In the genomic region with DNA sequence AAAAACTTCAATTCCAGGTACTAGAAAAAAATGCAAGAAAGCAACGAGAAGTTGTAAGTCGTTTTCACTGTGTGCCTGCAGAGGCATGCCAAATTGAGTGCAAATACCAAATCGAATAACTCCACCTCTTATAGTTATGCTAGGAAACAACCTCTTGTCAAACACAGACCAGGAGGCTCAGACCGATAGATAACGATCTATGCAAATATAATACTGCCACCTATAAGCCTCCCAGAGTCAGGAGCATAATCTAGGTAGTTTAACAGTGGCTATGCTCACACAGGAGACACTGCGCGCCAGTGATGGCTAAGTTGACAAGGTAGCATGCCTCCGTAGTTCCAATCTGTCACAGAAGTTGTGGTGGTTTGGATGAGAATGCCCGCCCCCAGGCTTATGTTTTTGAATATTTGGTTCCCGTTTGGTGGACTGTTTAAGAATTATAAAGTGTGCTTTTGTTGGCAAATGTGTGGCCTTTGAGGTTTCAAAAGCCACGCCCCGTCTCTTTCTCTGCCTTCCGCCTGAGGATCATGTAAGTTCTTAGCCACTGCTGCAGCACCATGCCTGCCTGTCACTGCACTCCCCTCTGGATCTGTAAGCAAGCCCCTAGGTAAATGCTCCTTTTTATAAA, we compare ENCODE assay signal across 8 mouse cellular contexts. TPM values are rescaled to one million over a fixed set of nuclear protein-coding genes. Genes with fewer than 3 reads are reported as not detected.
A peak's percentile ranks its signal among the peaks of the same experiment; 100 is the strongest.
DNase-seq lines count a peak whose midpoint lies in the region; ATAC-seq and TF ChIP-seq lines count a peak whose summit lies in the region.

No protein-coding gene starts in this region.

- TF ChIP-seq POLR2A in limb, embryonic 14.5 days (IDR thresholded peaks at IDR 0.05; ENCODE audit: borderline replicate concordance, extremely low read depth, insufficient read depth, insufficient read length), result no peak

- H3K9ac ChIP-seq in kidney, embryonic 15.5 days, result 0 out of 2 replicates have a peak overlapping the region, but pooled peaks have one; percentile 66
- no peak overlapping the region for H3K9ac ChIP-seq in embryonic facial prominence, embryonic 15.5 days
- no peak overlapping the region for H3K9ac ChIP-seq in limb, embryonic 14.5 days (ENCODE audit: low read depth, low read length, severe bottlenecking)

- no peaks in the 10 kb centered on the region for H3K9me3 ChIP-seq in kidney, embryonic 15.5 days (replicated peaks)
- no peaks in the 10 kb centered on the region for H3K9me3 ChIP-seq in embryonic facial prominence, embryonic 15.5 days (replicated peaks)
- no peaks in the 10 kb centered on the region for H3K9me3 ChIP-seq in limb, embryonic 14.5 days (ENCODE audit: control insufficient read depth, low read length)

- no peak for ATAC-seq in kidney, embryonic 15.5 days (replicated peaks; ENCODE audit: low FRiP score)
- ATAC-seq in embryonic facial prominence, embryonic 15.5 days (ENCODE audit: insufficient number of reproducible peaks, low FRiP score, low TSS enrichment, low read depth), result no peak
- ATAC-seq in limb, embryonic 14.5 days (ENCODE audit: low FRiP score, low read depth), result no peak

- H3K27ac ChIP-seq in kidney, embryonic 15.5 days, result no peak overlapping the region
- no peak overlapping the region for H3K27ac ChIP-seq in embryonic facial prominence, embryonic 15.5 days (replicated peaks)
- H3K27ac ChIP-seq in limb, embryonic 14.5 days (replicated peaks; ENCODE audit: low read depth, low read length), result no peak overlapping the region

- peak overlapping the region; percentile 58 for H3K4me3 ChIP-seq in kidney, embryonic 15.5 days (replicated peaks)
- H3K4me3 ChIP-seq in embryonic facial prominence, embryonic 15.5 days (replicated peaks), result peak overlapping the region; percentile 61; the same call in 1 of the 2 replicates
- peak overlapping the region; percentile 61; the same call in 1 of the 2 replicates for H3K4me3 ChIP-seq in limb, embryonic 14.5 days (replicated peaks; ENCODE audit: low read length)

- intact Hi-C loops in left cerebral cortex, postnatal 25 days (cut with DNase I), result no loop called here

- H3K27me3 ChIP-seq in kidney, embryonic 15.5 days, result no peaks in the 10 kb centered on the region
- H3K27me3 ChIP-seq in embryonic facial prominence, embryonic 15.5 days, result no peaks in the 10 kb centered on the region
- no peaks in the 10 kb centered on the region for H3K27me3 ChIP-seq in limb, embryonic 14.5 days (ENCODE audit: control insufficient read depth, insufficient read depth, low read length)
- H3K27me3 ChIP-seq in splenic B cell, adult 2 months (ENCODE audit: control insufficient read depth, insufficient read depth, low read length, poor library complexity, severe bottlenecking), result no peaks in the 10 kb centered on the region

- peak overlapping the region; percentile 73 for H3K4me2 ChIP-seq in kidney, embryonic 15.5 days
- H3K4me2 ChIP-seq in embryonic facial prominence, embryonic 15.5 days (replicated peaks), result peak overlapping the region; percentile 68
- H3K4me2 ChIP-seq in limb, embryonic 14.5 days (replicated peaks; ENCODE audit: low read depth, low read length, severe bottlenecking), result peak overlapping the region; percentile 75; the same call in 1 of the 2 replicates

- 43% methylated on average over 13 of the region's 13 CpGs for WGBS in kidney, embryonic 15.5 days
- 30% methylated on average over 13 of the region's 13 CpGs for whole genome bisulfite sequencing in embryonic facial prominence, embryonic 15.5 days
- WGBS in limb, embryonic 14.5 days, result 35% methylated on average over 13 of the region's 13 CpGs

- H3K36me3 ChIP-seq in kidney, embryonic 15.5 days, result peaks cover 17% of the 10 kb centered on the region
- H3K36me3 ChIP-seq in embryonic facial prominence, embryonic 15.5 days, result no peaks in the 10 kb centered on the region
- no peaks in the 10 kb centered on the region for H3K36me3 ChIP-seq in limb, embryonic 14.5 days (ENCODE audit: control insufficient read depth, insufficient read depth, low read length)
- H3K36me3 ChIP-seq in splenic B cell, adult 2 months (ENCODE audit: control insufficient read depth, insufficient read depth, low read length, poor library complexity, severe bottlenecking), result no peaks in the 10 kb centered on the region; the same call in 1 of the 2 replicates

- no peak for DNase-seq in kidney, adult 18-20 months
- peak; percentile 9 for DNase-seq in limb, embryonic 14.5 days (ENCODE audit: low spot score)
- DNase-seq in splenic B cell, adult 2 months (ENCODE audit: low read depth, low spot score), result peak; percentile 39
- DNase-seq in left cerebral cortex, postnatal 25 days (ENCODE audit: low spot score in 2 of 2), result no peak
- DNase-seq in gastrocnemius, adult 18-20 months (ENCODE audit: low spot score), result no peak
- no peak for DNase-seq in embryo, embryonic 11 days

- peaks cover 13% of the 10 kb centered on the region for H3K4me1 ChIP-seq in kidney, embryonic 15.5 days
- H3K4me1 ChIP-seq in embryonic facial prominence, embryonic 15.5 days, result peaks cover 9% of the 10 kb centered on the region
- peaks cover 11% of the 10 kb centered on the region for H3K4me1 ChIP-seq in limb, embryonic 14.5 days (ENCODE audit: control insufficient read depth, insufficient read depth, low read length)

RNA-seq across cellular contexts. Expression of a gene that starts 0.7 kb away (rescaled TPM):
- 8.7 and 10.6 TPM in 2 replicates for polyA plus RNA-seq in kidney, embryonic 15.5 days (2015; fragmentation: Nextera tagmentation; extraction: Ambion mirVana)
- 7.2 and 8.1 TPM in 2 replicates for polyA plus RNA-seq in embryonic facial prominence, embryonic 15.5 days (2015; fragmentation: Nextera tagmentation; extraction: Ambion mirVana)
- 28.6 and 32.3 TPM in 2 replicates for polyA plus RNA-seq in limb, embryonic 14.5 days (2012; rRNA removed)
- 8.2 and 8.3 TPM in 2 replicates for polyA plus RNA-seq in limb, embryonic 14.5 days (2014; fragmentation: Nextera tagmentation; extraction: Ambion mirVana)
- 1 to 10 TPM; 2.4 to 3.6 TPM for total RNA-seq in left cerebral cortex, postnatal 25 days (2021)
- 1 to 10 TPM; 3.2 to 3.4 TPM for total RNA-seq in gastrocnemius, adult 18-20 months (2021)

RNA-seq across cellular contexts. Expression of a gene that starts 18.5 kb away (rescaled TPM):
- polyA plus RNA-seq in kidney, embryonic 15.5 days (2015; fragmentation: Nextera tagmentation; extraction: Ambion mirVana), result not detected in 2 replicates
- 0.47 TPM in 1 of 2 replicates, not detected in the other for polyA plus RNA-seq in embryonic facial prominence, embryonic 15.5 days (2015; fragmentation: Nextera tagmentation; extraction: Ambion mirVana)
- 0.15 and 0.17 TPM in 2 replicates for polyA plus RNA-seq in limb, embryonic 14.5 days (2012; rRNA removed)
- 0.29 TPM in 1 of 2 replicates, not detected in the other for polyA plus RNA-seq in limb, embryonic 14.5 days (2014; fragmentation: Nextera tagmentation; extraction: Ambion mirVana)
- not detected for total RNA-seq in left cerebral cortex, postnatal 25 days (2021)
- total RNA-seq in gastrocnemius, adult 18-20 months (2021), result not detected

RNA-seq across cellular contexts. Expression of a gene that starts 28.1 kb away (rescaled TPM):
- polyA plus RNA-seq in kidney, embryonic 15.5 days (2015; fragmentation: Nextera tagmentation; extraction: Ambion mirVana), result 109 and 122 TPM in 2 replicates
- 126 and 132 TPM in 2 replicates for polyA plus RNA-seq in embryonic facial prominence, embryonic 15.5 days (2015; fragmentation: Nextera tagmentation; extraction: Ambion mirVana)
- polyA plus RNA-seq in limb, embryonic 14.5 days (2012; rRNA removed), result 80.7 and 90.5 TPM in 2 replicates
- polyA plus RNA-seq in limb, embryonic 14.5 days (2014; fragmentation: Nextera tagmentation; extraction: Ambion mirVana), result 115 TPM in 2 replicates
- 10 to 100 TPM; 51.2 to 53.0 TPM for total RNA-seq in left cerebral cortex, postnatal 25 days (2021)
- 10 to 100 TPM; 39.0 to 40.2 TPM for total RNA-seq in gastrocnemius, adult 18-20 months (2021)

Comparison
In these comparisons a context has a peak if more than half of its experiments do, and no peak if none do; other contexts are left out.
1. DNase-seq: peak in limb, embryonic 14.5 days (single experiment) and splenic B cell, adult 2 months (single experiment); none in kidney, adult 18-20 months (single experiment), left cerebral cortex, postnatal 25 days (0 of 2), gastrocnemius, adult 18-20 months (single experiment) and embryo, embryonic 11 days (single experiment).
2. Peak in every context shown above with its lines, with median percentiles within 50 percentile points of each other: H3K4me2 ChIP-seq and H3K4me3 ChIP-seq.